Mouse (Mus musculus): ENCODE data around the gene Ttyh1. TPM values are rescaled to one million over a fixed set of nuclear protein-coding genes. Genes with fewer than 3 reads are reported as not detected.

The Ttyh1 gene
- 10.1 and 16.1 TPM in 2 replicates for polyA plus RNA-seq (2015; fragmentation: Nextera tagmentation; extraction: Ambion mirVana)

DNA sequence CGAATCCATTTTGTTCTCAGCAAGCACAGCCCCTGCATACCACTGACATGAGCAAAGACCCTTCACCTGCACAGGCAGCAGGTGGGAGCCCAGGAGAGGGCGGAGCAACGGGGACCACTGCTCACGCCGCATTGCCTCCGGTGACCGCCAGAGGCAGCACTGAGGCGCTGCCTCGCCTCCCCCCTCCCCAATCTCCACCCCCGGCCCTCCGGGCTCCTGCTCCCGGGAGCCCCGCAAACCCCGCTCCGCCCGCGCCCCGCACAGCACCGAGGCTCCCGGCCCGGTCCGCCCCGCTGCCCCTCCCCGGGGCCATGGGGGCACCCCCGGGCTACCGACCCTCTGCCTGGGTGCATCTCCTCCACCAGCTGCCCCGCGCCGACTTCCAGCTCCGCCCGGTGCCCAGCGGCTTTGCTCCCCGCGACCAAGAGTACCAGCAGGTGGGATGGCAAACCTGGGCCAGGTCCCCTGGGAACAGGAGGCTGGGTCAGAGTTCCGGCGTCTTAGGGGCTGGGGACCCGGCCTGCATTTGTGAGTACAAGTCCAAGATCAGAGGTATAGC lies at the start of gene Ttyh1:
Ttyh1 (plus strand) TSS at position 65 of the 559 bp plus-strand sequence.

DNA sequence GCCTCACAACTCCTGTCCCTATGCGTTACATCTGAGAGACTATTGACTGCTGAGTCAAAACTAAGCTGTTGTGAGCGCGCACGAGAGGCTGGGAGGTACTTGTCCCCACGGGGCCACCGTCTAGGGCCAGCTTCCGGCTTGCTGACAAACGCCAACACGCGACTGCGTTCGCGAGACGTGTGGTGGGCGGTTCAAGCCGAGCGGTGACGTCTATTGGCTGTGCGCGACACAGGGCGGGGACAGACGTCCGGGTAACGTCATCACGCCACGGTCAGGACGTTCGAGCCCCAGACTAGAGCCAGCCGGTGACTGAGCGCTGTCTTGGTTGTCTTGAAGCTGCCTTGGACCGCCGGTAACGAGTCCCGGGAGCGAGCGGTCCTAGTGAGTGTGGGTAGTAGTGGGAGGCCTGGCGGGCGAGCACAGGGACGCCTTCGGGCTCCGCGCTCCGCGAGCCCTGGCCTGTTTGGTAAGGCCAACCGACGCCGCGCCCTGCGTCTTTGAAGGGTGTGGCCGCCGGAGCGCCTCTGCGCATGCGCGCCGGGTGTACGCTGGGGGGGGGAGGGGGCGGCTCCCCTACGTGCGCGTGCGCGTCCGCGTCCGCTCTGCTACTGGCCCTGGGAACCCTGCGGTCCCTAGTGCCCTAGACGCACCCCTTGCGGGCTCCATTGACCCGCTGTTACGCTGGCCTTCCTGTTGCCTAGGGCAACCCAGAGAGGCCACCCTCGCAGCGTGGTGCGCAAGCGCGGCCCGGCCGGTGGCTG lies 17.7 kb downstream of the Ttyh1 start, which contains the start of gene Leng8:
Leng8 (plus strand) TSS at position 269 of the 761 bp plus-strand sequence.

DNA sequence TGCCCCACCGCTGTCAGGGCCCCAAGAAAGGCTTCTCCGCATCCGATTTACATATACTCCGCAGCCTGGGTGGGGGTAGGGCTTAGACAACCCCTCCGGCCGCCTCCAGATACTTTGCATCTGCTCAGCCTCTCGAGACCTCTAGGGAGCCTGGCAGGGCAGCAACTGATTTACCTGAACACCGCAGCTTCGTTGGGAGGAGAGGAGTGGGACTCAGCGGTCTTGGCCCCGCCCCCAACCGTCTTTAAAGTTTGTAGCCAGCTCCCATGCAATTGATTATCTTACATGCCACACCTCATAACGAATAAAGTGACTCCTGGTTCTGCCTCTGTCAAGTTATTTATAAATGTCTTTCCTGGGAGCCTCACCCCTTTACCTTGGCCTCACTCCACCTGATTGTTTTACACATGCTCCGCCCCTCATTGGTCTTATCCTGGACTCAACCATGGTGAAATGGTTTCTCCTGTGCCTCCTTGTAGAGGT lies 30.9 kb downstream of the Ttyh1 start, which contains the start of gene Leng9:
Leng9 (minus strand) TSS at position 316 of the 483 bp plus-strand sequence.

DNA sequence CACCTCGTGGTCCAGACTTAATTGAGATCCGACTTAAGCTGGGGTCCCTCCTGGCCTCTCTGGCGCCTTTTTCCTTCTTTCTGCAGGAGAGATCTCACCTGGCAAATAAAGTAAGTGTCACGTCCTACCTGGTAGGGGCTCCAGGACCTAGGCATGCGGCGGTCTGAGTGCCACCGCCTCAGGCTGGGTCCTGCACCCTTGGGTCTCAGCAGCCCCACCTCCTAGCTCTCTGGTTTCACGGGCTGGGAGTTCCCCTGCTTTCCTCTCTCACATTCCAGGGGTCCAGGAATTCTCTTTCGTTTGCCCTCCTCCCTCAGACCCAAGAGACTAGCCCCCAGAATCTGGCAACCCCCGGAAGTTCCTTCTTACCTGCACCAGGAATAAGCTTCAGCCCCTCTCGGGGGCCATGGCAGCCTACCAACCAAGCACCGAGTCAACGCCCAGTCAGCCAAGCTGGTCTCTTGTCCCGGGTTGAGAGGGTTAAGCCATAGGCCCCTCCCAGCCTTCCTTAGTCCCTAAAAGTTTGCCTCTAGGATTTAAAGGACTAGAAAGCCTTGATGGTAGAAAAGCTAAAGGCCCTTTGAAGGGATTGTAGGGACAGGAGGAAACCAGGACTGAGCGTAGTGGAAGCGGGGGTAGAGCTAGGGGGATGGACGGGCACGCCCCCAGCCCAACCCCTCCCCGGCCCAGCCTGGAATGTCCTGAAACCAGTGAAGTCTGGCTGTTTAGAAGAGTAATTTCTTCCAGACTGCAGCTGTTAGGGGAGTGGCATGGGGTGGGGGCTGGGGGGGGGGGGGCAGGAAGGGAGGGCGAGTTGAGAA lies 45.1 kb downstream of the Ttyh1 start, which contains the start of gene Cdc42ep5:
Cdc42ep5 (minus strand) TSS at position 771 of the 821 bp plus-strand sequence.

Other genes with a start within 250 kb of the Ttyh1 start
- 0.33 and 0.63 TPM in 2 replicates for gene Gm14548, start 221.3 kb upstream of the Ttyh1 start, polyA plus RNA-seq (2015; fragmentation: Nextera tagmentation; extraction: Ambion mirVana)
- gene Lilra6, start 203.9 kb upstream of the Ttyh1 start, polyA plus RNA-seq (2015; fragmentation: Nextera tagmentation; extraction: Ambion mirVana), result 0.33 and 0.40 TPM in 2 replicates
- 3.4 and 3.7 TPM in 2 replicates for gene Lair1, start 56.2 kb upstream of the Ttyh1 start, polyA plus RNA-seq (2015; fragmentation: Nextera tagmentation; extraction: Ambion mirVana)
- gene Leng8, start 17.6 kb downstream of the Ttyh1 start, polyA plus RNA-seq (2015; fragmentation: Nextera tagmentation; extraction: Ambion mirVana), result 26.7 and 44.4 TPM in 2 replicates
- gene Leng9, start 31.0 kb downstream of the Ttyh1 start, polyA plus RNA-seq (2015; fragmentation: Nextera tagmentation; extraction: Ambion mirVana), result 5.4 and 8.0 TPM in 2 replicates
- gene Cdc42ep5, start 45.5 kb downstream of the Ttyh1 start, polyA plus RNA-seq (2015; fragmentation: Nextera tagmentation; extraction: Ambion mirVana), result 63.1 and 80.7 TPM in 2 replicates
- gene Lilra5, start 118.3 kb downstream of the Ttyh1 start, polyA plus RNA-seq (2015; fragmentation: Nextera tagmentation; extraction: Ambion mirVana), result 0.80 and 0.88 TPM in 2 replicates
- 0.14 and 0.21 TPM in 2 replicates for gene Ncr1, start 218.3 kb downstream of the Ttyh1 start, polyA plus RNA-seq (2015; fragmentation: Nextera tagmentation; extraction: Ambion mirVana)

Measured in adrenal gland, postnatal 0 days (tissue).